Mouse (Mus musculus): ENCODE results near the gene Cradd. TPM values are rescaled to one million over a fixed set of nuclear protein-coding genes. Genes with fewer than 3 reads are reported as not detected.
A peak's percentile ranks its signal among the peaks of the same experiment; 100 is the strongest.

The Cradd gene
- polyA plus RNA-seq, 1 experiment from 2014 or later, result 11.6 TPM

- Histone ChIP-seq H3K4me2 (replicated peaks) (peak overlapping the region; percentile 29), H3K9ac (no peak overlapping the region), H3K27ac (peak overlapping the region; percentile 21; the same call in 1 of the 2 replicates), H3K4me1 (replicated peaks; ENCODE audit: control insufficient read depth, insufficient read depth, low read length) (0 out of 2 replicates have a peak, but pooled peaks cover 4% of the 10 kb centered on the region), H3K9me3 (ENCODE audit: control insufficient read depth, low read length) (no peaks in the 10 kb centered on the region), H3K4me3 (replicated peaks; ENCODE audit: low read length) (no peak overlapping the region), H3K27me3 (ENCODE audit: control insufficient read depth, insufficient read depth, low read length) (no peaks in the 10 kb centered on the region), H3K36me3 (replicated peaks; ENCODE audit: control insufficient read depth, insufficient read depth) (no peaks in the 10 kb centered on the region)
- WGBS, result 56% methylated on average over 10 of the region's 10 CpGs
- DNase-seq (ENCODE audit: low spot score) (peak; percentile 69), ATAC-seq (ENCODE audit: low FRiP score) (peak; percentile 62; the same call in 1 of the 2 replicates)
Observed at GRCm38 (mm10) chr10:95181553-95181952, 142.4 kb downstream of the Cradd start.

- no peaks in the 10 kb centered on the region for H3K36me3 ChIP-seq (replicated peaks; ENCODE audit: control insufficient read depth, insufficient read depth)
- H3K27ac ChIP-seq, result no peak overlapping the region
- no peak for DNase-seq (ENCODE audit: low spot score)
- H3K4me1 ChIP-seq (replicated peaks; ENCODE audit: control insufficient read depth, insufficient read depth, low read length), result 0 out of 2 replicates have a peak, but pooled peaks cover 4% of the 10 kb centered on the region
- WGBS, result 86% methylated on average over 3 of the region's 3 CpGs
- H3K27me3 ChIP-seq (ENCODE audit: control insufficient read depth, insufficient read depth, low read length), result no peaks in the 10 kb centered on the region
- no peak overlapping the region for H3K4me2 ChIP-seq (replicated peaks)
- no peak for ATAC-seq (ENCODE audit: low FRiP score)
- no peak overlapping the region for H3K4me3 ChIP-seq (replicated peaks; ENCODE audit: low read length)
- H3K9ac ChIP-seq, result no peak overlapping the region
- no peaks in the 10 kb centered on the region for H3K9me3 ChIP-seq (ENCODE audit: control insufficient read depth, low read length)
Observed at GRCm38 (mm10) chr10:95180900-95181299, 143.0 kb downstream of the Cradd start.

GRCm38 (mm10) chr10:95180177-95180576, 143.8 kb downstream of the Cradd start:
- no peaks in the 10 kb centered on the region for H3K27me3 ChIP-seq (ENCODE audit: control insufficient read depth, insufficient read depth, low read length)
- 0 out of 2 replicates have a peak, but pooled peaks cover 7% of the 10 kb centered on the region for H3K4me1 ChIP-seq (replicated peaks; ENCODE audit: control insufficient read depth, insufficient read depth, low read length)
- DNase-seq (ENCODE audit: low spot score) (no peak), ATAC-seq (ENCODE audit: low FRiP score) (no peak)
- H3K4me3 ChIP-seq (replicated peaks; ENCODE audit: low read length), result no peak overlapping the region
- H3K27ac ChIP-seq, result no peak overlapping the region
- 88% methylated on average over 8 of the region's 8 CpGs for WGBS
- H3K36me3 ChIP-seq (replicated peaks; ENCODE audit: control insufficient read depth, insufficient read depth), result no peaks in the 10 kb centered on the region
- no peak overlapping the region for H3K9ac ChIP-seq
- no peaks in the 10 kb centered on the region for H3K9me3 ChIP-seq (ENCODE audit: control insufficient read depth, low read length)
- H3K4me2 ChIP-seq (replicated peaks), result no peak overlapping the region

- ATAC-seq (ENCODE audit: low FRiP score) (no peak), DNase-seq (ENCODE audit: low spot score) (no peak)
- no peaks in the 10 kb centered on the region for H3K27me3 ChIP-seq (ENCODE audit: control insufficient read depth, insufficient read depth, low read length)
- no peak overlapping the region for H3K27ac ChIP-seq
- H3K4me3 ChIP-seq (replicated peaks; ENCODE audit: low read length), result no peak overlapping the region
- no peaks in the 10 kb centered on the region for H3K36me3 ChIP-seq (replicated peaks; ENCODE audit: control insufficient read depth, insufficient read depth)
- H3K9me3 ChIP-seq (ENCODE audit: control insufficient read depth, low read length), result no peaks in the 10 kb centered on the region
- WGBS, result 85% methylated on average over 4 of the region's 4 CpGs
- no peak overlapping the region for H3K4me2 ChIP-seq (replicated peaks)
- no peak overlapping the region for H3K9ac ChIP-seq
- 0 out of 2 replicates have a peak, but pooled peaks cover 7% of the 10 kb centered on the region for H3K4me1 ChIP-seq (replicated peaks; ENCODE audit: control insufficient read depth, insufficient read depth, low read length)
Observed at GRCm38 (mm10) chr10:95178785-95179184, 145.1 kb downstream of the Cradd start.

- no peak for DNase-seq (ENCODE audit: low spot score)
- Histone ChIP-seq H3K27me3 (ENCODE audit: control insufficient read depth, insufficient read depth, low read length) (no peaks in the 10 kb centered on the region), H3K4me2 (replicated peaks) (no peak overlapping the region), H3K27ac (no peak overlapping the region), H3K9ac (no peak overlapping the region), H3K4me1 (replicated peaks; ENCODE audit: control insufficient read depth, insufficient read depth, low read length) (peaks cover 12% of the 10 kb centered on the region; the same call in 1 of the 2 replicates), H3K9me3 (ENCODE audit: control insufficient read depth, low read length) (no peaks in the 10 kb centered on the region), H3K36me3 (replicated peaks; ENCODE audit: control insufficient read depth, insufficient read depth) (no peaks in the 10 kb centered on the region), H3K4me3 (replicated peaks; ENCODE audit: low read length) (no peak overlapping the region)
- ATAC-seq (ENCODE audit: low FRiP score), result no peak
- WGBS, result 38% methylated on average over 26 of the region's 26 CpGs
Observed at GRCm38 (mm10) chr10:95175423-95176120, 148.4 kb downstream of the Cradd start.

GRCm38 (mm10) chr10:95174260-95174659, 149.7 kb downstream of the Cradd start:
- DNase-seq (ENCODE audit: low spot score) (no peak), ATAC-seq (ENCODE audit: low FRiP score) (no peak)
- H3K27ac ChIP-seq, result no peak overlapping the region
- no peak overlapping the region for H3K4me3 ChIP-seq (replicated peaks; ENCODE audit: low read length)
- H3K27me3 ChIP-seq (ENCODE audit: control insufficient read depth, insufficient read depth, low read length), result no peaks in the 10 kb centered on the region
- H3K4me1 ChIP-seq (replicated peaks; ENCODE audit: control insufficient read depth, insufficient read depth, low read length), result peaks cover 12% of the 10 kb centered on the region; the same call in 1 of the 2 replicates
- WGBS, result 76% methylated on average over 6 of the region's 6 CpGs
- no peaks in the 10 kb centered on the region for H3K36me3 ChIP-seq (replicated peaks; ENCODE audit: control insufficient read depth, insufficient read depth)
- H3K9ac ChIP-seq, result no peak overlapping the region
- no peaks in the 10 kb centered on the region for H3K9me3 ChIP-seq (ENCODE audit: control insufficient read depth, low read length)
- no peak overlapping the region for H3K4me2 ChIP-seq (replicated peaks)

GRCm38 (mm10) chr10:95170721-95171354, 153.1 kb downstream of the Cradd start:
- Histone ChIP-seq H3K27me3 (ENCODE audit: control insufficient read depth, insufficient read depth, low read length) (no peaks in the 10 kb centered on the region), H3K9me3 (ENCODE audit: control insufficient read depth, low read length) (no peaks in the 10 kb centered on the region), H3K4me1 (replicated peaks; ENCODE audit: control insufficient read depth, insufficient read depth, low read length) (peaks cover 12% of the 10 kb centered on the region; the same call in 1 of the 2 replicates), H3K36me3 (replicated peaks; ENCODE audit: control insufficient read depth, insufficient read depth) (no peaks in the 10 kb centered on the region), H3K4me2 (replicated peaks) (no peak overlapping the region), H3K9ac (no peak overlapping the region), H3K4me3 (replicated peaks; ENCODE audit: low read length) (no peak overlapping the region), H3K27ac (no peak overlapping the region)
- DNase-seq (ENCODE audit: low spot score), result no peak
- no peak for ATAC-seq (ENCODE audit: low FRiP score)
- 73% methylated on average over 9 of the region's 9 CpGs for WGBS

- Histone ChIP-seq H3K27me3 (ENCODE audit: control insufficient read depth, insufficient read depth, low read length) (no peaks in the 10 kb centered on the region), H3K27ac (no peak overlapping the region), H3K9me3 (ENCODE audit: control insufficient read depth, low read length) (no peaks in the 10 kb centered on the region), H3K4me2 (replicated peaks) (no peak overlapping the region), H3K4me3 (replicated peaks; ENCODE audit: low read length) (no peak overlapping the region), H3K9ac (no peak overlapping the region), H3K36me3 (replicated peaks; ENCODE audit: control insufficient read depth, insufficient read depth) (no peaks in the 10 kb centered on the region), H3K4me1 (replicated peaks; ENCODE audit: control insufficient read depth, insufficient read depth, low read length) (0 out of 2 replicates have a peak, but pooled peaks cover 4% of the 10 kb centered on the region)
- DNase-seq (ENCODE audit: low spot score) (no peak), ATAC-seq (ENCODE audit: low FRiP score) (no peak)
- 88% methylated on average over 2 of the region's 2 CpGs for WGBS
Observed at GRCm38 (mm10) chr10:95164949-95165348, 159.0 kb downstream of the Cradd start.

GRCm38 (mm10) chr10:95162691-95163374, 161.1 kb downstream of the Cradd start:
- H3K4me1 ChIP-seq (replicated peaks; ENCODE audit: control insufficient read depth, insufficient read depth, low read length), result 0 out of 2 replicates have a peak, but pooled peaks cover 4% of the 10 kb centered on the region
- no peak overlapping the region for H3K27ac ChIP-seq
- H3K4me3 ChIP-seq (replicated peaks; ENCODE audit: low read length), result no peak overlapping the region
- H3K27me3 ChIP-seq (ENCODE audit: control insufficient read depth, insufficient read depth, low read length), result no peaks in the 10 kb centered on the region
- no peak for DNase-seq (ENCODE audit: low spot score)
- 54% methylated on average over 8 of the region's 8 CpGs for WGBS
- no peak overlapping the region for H3K4me2 ChIP-seq (replicated peaks)
- ATAC-seq (ENCODE audit: low FRiP score), result no peak
- H3K36me3 ChIP-seq (replicated peaks; ENCODE audit: control insufficient read depth, insufficient read depth), result no peaks in the 10 kb centered on the region
- no peak overlapping the region for H3K9ac ChIP-seq
- H3K9me3 ChIP-seq (ENCODE audit: control insufficient read depth, low read length), result no peaks in the 10 kb centered on the region

Data from hindbrain, embryonic 14.5 days (tissue).